8 mouse cellular contexts compared by ENCODE assay signal in the genomic region with DNA sequence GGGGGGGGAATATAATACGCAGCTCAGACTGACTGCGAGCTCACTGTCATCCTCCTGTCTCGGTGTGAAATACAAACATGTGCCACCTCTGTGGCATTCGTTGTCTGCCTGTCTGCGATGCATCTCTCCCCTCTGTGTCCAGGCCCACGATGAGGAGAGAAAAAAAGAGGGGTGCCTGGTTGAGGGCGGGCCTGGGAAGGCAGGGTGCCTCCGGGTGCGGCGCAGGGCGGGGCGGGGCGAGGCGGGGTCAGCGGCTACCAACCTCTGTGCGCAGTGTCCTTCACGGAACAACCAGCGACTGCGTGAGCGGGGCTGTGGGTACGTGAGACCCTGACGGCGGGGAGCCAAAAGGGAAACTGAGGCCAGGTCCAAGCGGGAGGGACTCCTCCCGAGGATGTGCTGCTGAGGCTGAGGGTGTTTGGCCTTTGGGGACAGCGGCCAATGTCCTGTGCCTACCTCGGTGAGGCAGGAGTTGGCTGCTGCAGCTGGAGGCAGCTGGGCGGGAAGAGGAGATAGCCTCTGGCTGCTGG. TPM values are rescaled to one million over a fixed set of nuclear protein-coding genes. Genes with fewer than 3 reads are reported as not detected.
DNase-seq lines count a peak whose midpoint lies in the region; ATAC-seq lines count a peak whose summit lies in the region.

A gene (plus strand): TSS at position 266 of the 530 bp plus-strand sequence.
A gene (minus strand): TSS at position 461 of the 530 bp plus-strand sequence.

- under 1% methylated on average over 19 of the region's 28 CpGs for WGBS in embryonic facial prominence, embryonic 14.5 days
- under 1% methylated on average over 28 of the region's 28 CpGs for WGBS in heart, embryonic 13.5 days
- WGBS in kidney, embryonic 16.5 days = under 1% methylated on average over 28 of the region's 28 CpGs

- H3K4me1 ChIP-seq in embryonic facial prominence, embryonic 14.5 days (ENCODE audit: control insufficient read depth, insufficient read depth, low read length) = peaks cover 11% of the 10 kb centered on the region; the same call in 1 of the 2 replicates
- H3K4me1 ChIP-seq in heart, embryonic 13.5 days = peaks cover 19% of the 10 kb centered on the region
- peaks cover 13% of the 10 kb centered on the region for H3K4me1 ChIP-seq in kidney, embryonic 16.5 days (ENCODE audit: insufficient read depth, low read length)

- no peaks in the 10 kb centered on the region for H3K9me3 ChIP-seq in embryonic facial prominence, embryonic 14.5 days (ENCODE audit: control insufficient read depth, low read length)
- no peaks in the 10 kb centered on the region for H3K9me3 ChIP-seq in heart, embryonic 13.5 days
- no peaks in the 10 kb centered on the region for H3K9me3 ChIP-seq in kidney, embryonic 16.5 days (ENCODE audit: low read length)

- intact Hi-C loops in left cerebral cortex, postnatal 14 days (cut with DNase I) = no loop called here

- H3K4me3 ChIP-seq in embryonic facial prominence, embryonic 14.5 days (ENCODE audit: low read depth, low read length) = peak within 1 kb of the TSS; percentile 45
- peak within 1 kb of the TSS; percentile 69 for H3K4me3 ChIP-seq in heart, embryonic 13.5 days
- peak within 1 kb of the TSS; percentile 51 for H3K4me3 ChIP-seq in kidney, embryonic 16.5 days (ENCODE audit: low read length)

- H3K36me3 ChIP-seq in embryonic facial prominence, embryonic 14.5 days (ENCODE audit: control insufficient read depth, insufficient read depth, low read length) = no peaks in the 10 kb centered on the region
- H3K36me3 ChIP-seq in heart, embryonic 13.5 days = no peaks in the 10 kb centered on the region
- H3K36me3 ChIP-seq in kidney, embryonic 16.5 days (ENCODE audit: insufficient read depth, low read length) = no peaks in the 10 kb centered on the region

- peak within 1 kb of the TSS; percentile 97 for H3K4me2 ChIP-seq in embryonic facial prominence, embryonic 14.5 days (ENCODE audit: low read depth, low read length)
- H3K4me2 ChIP-seq in heart, embryonic 13.5 days = peak within 1 kb of the TSS; percentile 98
- H3K4me2 ChIP-seq in kidney, embryonic 16.5 days (replicated peaks; ENCODE audit: low read depth, low read length) = peak within 1 kb of the TSS; percentile 69

- H3K9ac ChIP-seq in embryonic facial prominence, embryonic 14.5 days (ENCODE audit: low read depth, low read length) = peak within 1 kb of the TSS; percentile 58
- peak within 1 kb of the TSS; percentile 88 for H3K9ac ChIP-seq in heart, embryonic 13.5 days
- peak within 1 kb of the TSS; percentile 72 for H3K9ac ChIP-seq in kidney, embryonic 16.5 days (replicated peaks; ENCODE audit: low read length)

- H3K27me3 ChIP-seq in embryonic facial prominence, embryonic 14.5 days (replicated peaks; ENCODE audit: control insufficient read depth, insufficient read depth, low read length) = no peaks in the 10 kb centered on the region
- no peaks in the 10 kb centered on the region for H3K27me3 ChIP-seq in heart, embryonic 13.5 days (replicated peaks)
- H3K27me3 ChIP-seq in kidney, embryonic 16.5 days (ENCODE audit: insufficient read depth, low read length) = no peaks in the 10 kb centered on the region

- peak within 1 kb of the TSS; percentile 44 for H3K27ac ChIP-seq in embryonic facial prominence, embryonic 14.5 days (replicated peaks; ENCODE audit: low read depth, low read length)
- H3K27ac ChIP-seq in heart, embryonic 13.5 days (replicated peaks) = peak within 1 kb of the TSS; percentile 80
- peak within 1 kb of the TSS; percentile 44 for H3K27ac ChIP-seq in kidney, embryonic 16.5 days (ENCODE audit: low read length)

- no peak for DNase-seq in left cerebral cortex, adult 18-20 months (ENCODE audit: low spot score in 2 of 2)
- no peak for DNase-seq in left cerebral cortex, postnatal 14 days (ENCODE audit: low spot score in 2 of 2)
- DNase-seq in embryonic facial prominence, embryonic 14.5 days (ENCODE audit: low spot score) = no peak
- peak; percentile 87 for DNase-seq in lung, postnatal 36 days
- peak; percentile 70 to 83 for DNase-seq in spleen, adult 18-20 months
- DNase-seq in cerebellum, postnatal 14 days = no peak

- ATAC-seq in embryonic facial prominence, embryonic 14.5 days (ENCODE audit: low read depth) = 0 out of 2 replicates have a peak, but pooled peaks have one; percentile 35
- ATAC-seq in heart, embryonic 13.5 days (ENCODE audit: extremely low read depth, insufficient number of reproducible peaks, low FRiP score, low TSS enrichment) = peak; percentile 62; the same call in 1 of the 2 replicates
- peak; percentile 57 for ATAC-seq in kidney, embryonic 16.5 days (ENCODE audit: low FRiP score, low TSS enrichment)

RNA-seq across cellular contexts. Expression of the first gene that starts in this region (rescaled TPM):
- total RNA-seq in left cerebral cortex, adult 18-20 months (2021) = 10 to 100 TPM in 1 of 2 experiments, 1 to 10 TPM in 1; 7.9 to 10.6 TPM
- 1 to 10 TPM; 2.4 to 2.8 TPM for total RNA-seq in left cerebral cortex, postnatal 14 days (2021)
- 56.7 and 70.8 TPM in 2 replicates for polyA plus RNA-seq in embryonic facial prominence, embryonic 14.5 days (2014; fragmentation: Nextera tagmentation; extraction: Ambion mirVana)
- 139 and 150 TPM in 2 replicates for polyA plus RNA-seq in heart, embryonic 13.5 days (2015; fragmentation: Nextera tagmentation; extraction: Ambion mirVana)
- polyA plus RNA-seq in kidney, embryonic 16.5 days (2015; fragmentation: Nextera tagmentation; extraction: Ambion mirVana) = 84.4 and 107 TPM in 2 replicates

RNA-seq across cellular contexts. Expression of the second gene that starts in this region (rescaled TPM):
- total RNA-seq in left cerebral cortex, adult 18-20 months (2021) = 10 to 100 TPM; 17.9 to 26.0 TPM
- total RNA-seq in left cerebral cortex, postnatal 14 days (2021) = 10 to 100 TPM; 29.0 to 31.1 TPM
- polyA plus RNA-seq in embryonic facial prominence, embryonic 14.5 days (2014; fragmentation: Nextera tagmentation; extraction: Ambion mirVana) = 34.9 and 37.1 TPM in 2 replicates
- polyA plus RNA-seq in heart, embryonic 13.5 days (2015; fragmentation: Nextera tagmentation; extraction: Ambion mirVana) = 29.6 and 32.6 TPM in 2 replicates
- 38.6 and 39.0 TPM in 2 replicates for polyA plus RNA-seq in kidney, embryonic 16.5 days (2015; fragmentation: Nextera tagmentation; extraction: Ambion mirVana)

Comparison
In these comparisons a context has a peak if more than half of its experiments do, and no peak if none do; other contexts are left out.
1. DNase-seq: peak in lung, postnatal 36 days (single experiment) and spleen, adult 18-20 months (2 of 2); none in left cerebral cortex, adult 18-20 months (0 of 2), left cerebral cortex, postnatal 14 days (0 of 2), embryonic facial prominence, embryonic 14.5 days (single experiment) and cerebellum, postnatal 14 days (0 of 2).
2. Peak in every context shown above with its lines, with median percentiles within 50 percentile points of each other: ATAC-seq, H3K27ac ChIP-seq, H3K4me2 ChIP-seq, H3K4me3 ChIP-seq and H3K9ac ChIP-seq.